Mouse (Mus musculus) large intestine, adult 2 months (tissue): Measurements from ENCODE around the gene Kif4. TPM values are rescaled to one million over a fixed set of nuclear protein-coding genes. Genes with fewer than 3 reads are reported as not detected.

Experiments used
- DNase-seq: peaks from one replicate; pipeline ENCODE4 v3.0.0-alpha.2; 2012; ENCODE audit warnings: low read depth, low spot score
- WGBS: fragments of 180-500 bp; shearing (Covaris S2); methylation state at CpG from one replicate; pipeline ENCODE4 v1.1.7; 2018; 5-methylcytosine and 5-hydroxymethylcytosine counted together
- polyA plus RNA-seq: library from polyadenylated mRNA; depleted of rRNA; stranded (reverse); fragments of >200 nt; gene quantifications from 2 replicates; pipeline ENCODE4 v1.2.3, GENCODE M21; 2012; rRNA removed

The Kif4 gene
- 3.1 and 3.9 TPM in 2 replicates for polyA plus RNA-seq

GRCm38 (mm10) chrX:100625546-100625801, at the start of gene Kif4:
Kif4 (plus strand) TSS chrX:100625737.
- no peak for DNase-seq
- WGBS = 19% methylated on average over 3 of the region's 3 CpGs

GRCm38 (mm10) chrX:100594791-100595190, 30.7 kb upstream of the Kif4 start, which contains the start of gene P2ry4:
P2ry4 (minus strand) TSS chrX:100594869.
- 32% methylated on average over 4 of the region's 4 CpGs for WGBS
- no peak for DNase-seq

GRCm38 (mm10) chrX:100597439-100597838, 28.1 kb upstream of the Kif4 start:
- WGBS = 23% methylated on average over 5 of the region's 5 CpGs
- no peak for DNase-seq

- WGBS = 67% methylated on average over 4 of the region's 4 CpGs
- DNase-seq = no peak
Measured at GRCm38 (mm10) chrX:100599755-100600154, 25.8 kb upstream of the Kif4 start.

- 84% methylated on average over 1 of the region's 1 CpGs for WGBS
- no peak for DNase-seq
Measured at GRCm38 (mm10) chrX:100605314-100605713, 20.2 kb upstream of the Kif4 start, which contains the start of gene Arr3. Arr3 (plus strand) TSS chrX:100605497.

- no peak for DNase-seq
- 45% methylated on average over 3 of the region's 3 CpGs for WGBS
Measured at GRCm38 (mm10) chrX:100618488-100618887, 7.0 kb upstream of the Kif4 start.

- WGBS = 48% methylated on average over 2 of the region's 2 CpGs
- DNase-seq = no peak
Measured at GRCm38 (mm10) chrX:100621366-100621765, 4.2 kb upstream of the Kif4 start.

GRCm38 (mm10) chrX:100624242-100624641, 1.3 kb upstream of the Kif4 start:
- DNase-seq = no peak
- 85% methylated on average over 4 of the region's 4 CpGs for WGBS

- WGBS = 29% methylated on average over 7 of the region's 7 CpGs
Measured at GRCm38 (mm10) chrX:100625146-100625545, 391 bp upstream of the Kif4 start.

GRCm38 (mm10) chrX:100625802-100626793, 561 bp downstream of the Kif4 start, which contains the start of gene Pdzd11:
Pdzd11 (minus strand) TSS chrX:100626568.
- peak; percentile 80 for DNase-seq
- WGBS = 18% methylated on average over 62 of the region's 62 CpGs

More at GRCm38 (mm10) chrX:100625146-100625545, 391 bp upstream of the Kif4 start:
- DNase-seq = no peak

GRCm38 (mm10) chrX:100629076-100629475, 3.5 kb downstream of the Kif4 start:
- DNase-seq = no peak
- 83% methylated on average over 2 of the region's 2 CpGs for WGBS

GRCm38 (mm10) chrX:100638477-100638876, 12.9 kb downstream of the Kif4 start:
- WGBS = 92% methylated on average over 8 of the region's 8 CpGs
- DNase-seq = no peak

- no peak for DNase-seq
Measured at GRCm38 (mm10) chrX:100652848-100653247, 27.3 kb downstream of the Kif4 start.

- 58% methylated on average over 2 of the region's 2 CpGs for WGBS
- DNase-seq = no peak
Measured at GRCm38 (mm10) chrX:100664825-100665224, 39.3 kb downstream of the Kif4 start.

- no peak for DNase-seq
- 80% methylated on average over 3 of the region's 3 CpGs for WGBS
Measured at GRCm38 (mm10) chrX:100678204-100678603, 52.7 kb downstream of the Kif4 start.

- 24% methylated on average over 3 of the region's 3 CpGs for WGBS
- DNase-seq = no peak
Measured at GRCm38 (mm10) chrX:100686527-100686926, 61.0 kb downstream of the Kif4 start.

- DNase-seq = no peak
Measured at GRCm38 (mm10) chrX:100687360-100688032, 62.0 kb downstream of the Kif4 start.

GRCm38 (mm10) chrX:100688033-100688370, 62.5 kb downstream of the Kif4 start:
- WGBS = 76% methylated on average over 5 of the region's 5 CpGs
- DNase-seq = no peak

More at GRCm38 (mm10) chrX:100687360-100688032, 62.0 kb downstream of the Kif4 start:
- 51% methylated on average over 6 of the region's 6 CpGs for WGBS

- 99% methylated on average over 4 of the region's 4 CpGs for WGBS
- DNase-seq = no peak
Measured at GRCm38 (mm10) chrX:100696776-100697175, 71.2 kb downstream of the Kif4 start.

- WGBS = 83% methylated on average over 6 of the region's 6 CpGs
- DNase-seq = no peak
Measured at GRCm38 (mm10) chrX:100708032-100708431, 82.5 kb downstream of the Kif4 start.

- DNase-seq = no peak
- WGBS = 87% methylated on average over 6 of the region's 6 CpGs
Measured at GRCm38 (mm10) chrX:100716173-100716572, 90.6 kb downstream of the Kif4 start.
